Mouse (Mus musculus) skeletal muscle tissue, adult 2 months (tissue): Measurements from ENCODE around the gene Rapgef3.

Experiments used
- DNase-seq: peaks from one replicate; pipeline ENCODE4 v3.0.0-alpha.2; 2012; ENCODE audit warnings: low read depth, low spot score

Gene Rapgef3

GRCm38 (mm10) chr15:97773108-97773507 lies 5.3 kb upstream of the Rapgef3 start:
- DNase-seq = peak; percentile 73

GRCm38 (mm10) chr15:97770280-97770679 lies 2.5 kb upstream of the Rapgef3 start:
- no peak for DNase-seq

GRCm38 (mm10) chr15:97768192-97768591 lies 420 bp upstream of the Rapgef3 start:
- no peak for DNase-seq

GRCm38 (mm10) chr15:97766594-97767279 lies 1.0 kb downstream of the Rapgef3 start:
- DNase-seq = no peak

- no peak for DNase-seq
Observed at GRCm38 (mm10) chr15:97766194-97766593, 1.6 kb downstream of the Rapgef3 start.

- no peak for DNase-seq
Observed at GRCm38 (mm10) chr15:97765090-97765794, 2.5 kb downstream of the Rapgef3 start.

GRCm38 (mm10) chr15:97764532-97764931 lies 3.2 kb downstream of the Rapgef3 start:
- DNase-seq = no peak

GRCm38 (mm10) chr15:97763256-97764049 lies 4.3 kb downstream of the Rapgef3 start:
- DNase-seq = peak; percentile 65

- peak; percentile 54 for DNase-seq
Observed at GRCm38 (mm10) chr15:97762733-97763132, 5.0 kb downstream of the Rapgef3 start.

- DNase-seq = no peak
Observed at GRCm38 (mm10) chr15:97761438-97761837, 6.3 kb downstream of the Rapgef3 start.

- no peak for DNase-seq
Observed at GRCm38 (mm10) chr15:97760952-97761351, 6.8 kb downstream of the Rapgef3 start.

GRCm38 (mm10) chr15:97760006-97760405 lies 7.8 kb downstream of the Rapgef3 start:
- DNase-seq = no peak

GRCm38 (mm10) chr15:97755361-97755760 lies 12.4 kb downstream of the Rapgef3 start:
- DNase-seq = no peak

GRCm38 (mm10) chr15:97754476-97754875 lies 13.3 kb downstream of the Rapgef3 start:
- no peak for DNase-seq

GRCm38 (mm10) chr15:97752491-97752890 lies 15.3 kb downstream of the Rapgef3 start:
- DNase-seq = no peak

- no peak for DNase-seq
Observed at GRCm38 (mm10) chr15:97751676-97752075, 16.1 kb downstream of the Rapgef3 start.

GRCm38 (mm10) chr15:97750697-97751096 lies 17.1 kb downstream of the Rapgef3 start:
- DNase-seq = peak; percentile 62

GRCm38 (mm10) chr15:97749841-97750240 lies 17.9 kb downstream of the Rapgef3 start:
- no peak for DNase-seq

GRCm38 (mm10) chr15:97749397-97749796 lies 18.4 kb downstream of the Rapgef3 start:
- DNase-seq = no peak

- no peak for DNase-seq
Observed at GRCm38 (mm10) chr15:97748964-97749363, 18.8 kb downstream of the Rapgef3 start.

GRCm38 (mm10) chr15:97748309-97748708 lies 19.5 kb downstream of the Rapgef3 start:
- no peak for DNase-seq

GRCm38 (mm10) chr15:97747486-97747885 lies 20.3 kb downstream of the Rapgef3 start:
- DNase-seq = no peak
